Comparison of ENCODE assay signal across 9 mouse cellular contexts in the genomic region with DNA sequence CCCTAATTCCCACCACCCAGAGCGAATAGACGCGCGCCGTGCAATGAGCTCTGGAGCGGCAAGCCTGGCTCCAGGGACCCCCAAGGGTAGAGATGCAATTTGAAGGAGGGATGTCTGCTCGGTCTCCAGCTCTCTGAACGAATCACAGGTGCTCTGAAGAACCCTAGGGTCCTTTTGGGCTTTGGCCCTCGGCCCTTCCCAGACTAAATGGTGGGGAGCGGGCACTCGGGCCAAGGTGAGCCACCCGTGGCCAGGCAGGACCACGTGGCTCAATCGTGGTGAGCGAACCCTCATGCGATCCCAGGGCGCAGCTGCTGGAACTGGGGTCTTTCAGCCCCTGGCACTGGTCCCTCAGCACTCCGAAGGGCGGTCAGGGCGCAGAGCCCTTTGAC. TPM values are rescaled to one million over a fixed set of nuclear protein-coding genes. Genes with fewer than 3 reads are reported as not detected.
DNase-seq lines count a peak whose midpoint lies in the region; ATAC-seq and TF ChIP-seq lines count a peak whose summit lies in the region.
"Had no signal": no experiment of that assay in that cellular context is flagged by ENCODE, and none has a peak within 500 bp of the region (broad histone marks: within the 10 kb centered on the region; RNA-seq: fewer than 3 reads in every experiment).

No protein-coding gene starts in this region.

- peak overlapping the region; percentile 24 for H3K9ac ChIP-seq in hindbrain, embryonic 11.5 days (ENCODE audit: low read depth, low read length)
- no peak overlapping the region for H3K9ac ChIP-seq in lung, postnatal 0 days (replicated peaks; ENCODE audit: low read depth)

- H3K36me3 ChIP-seq in hindbrain, embryonic 11.5 days (ENCODE audit: control insufficient read depth, insufficient read depth, low read length), result no peaks in the 10 kb centered on the region
- no peaks in the 10 kb centered on the region for H3K36me3 ChIP-seq in lung, postnatal 0 days (ENCODE audit: insufficient read depth, low read length)

- peaks cover 16% of the 10 kb centered on the region for H3K4me1 ChIP-seq in hindbrain, embryonic 11.5 days (replicated peaks; ENCODE audit: control insufficient read depth, insufficient read depth, low read length)
- peaks cover 23% of the 10 kb centered on the region for H3K4me1 ChIP-seq in lung, postnatal 0 days (ENCODE audit: insufficient read depth, low read depth, low read length)

- H3K4me3 ChIP-seq in hindbrain, embryonic 11.5 days (ENCODE audit: low read depth, low read length), result peak overlapping the region; percentile 37
- peak overlapping the region; percentile 46; the same call in 1 of the 2 replicates for H3K4me3 ChIP-seq in lung, postnatal 0 days (ENCODE audit: low read depth, low read length)

- no peak for TF ChIP-seq EP300 in lung, postnatal 0 days (IDR thresholded peaks at IDR 0.05)

- peak; percentile 14 for DNase-seq in adrenal gland, postnatal 14 days
- DNase-seq in adrenal gland, adult 2 months, result no peak
- DNase-seq in ES-CJ7 (ENCODE audit: low read depth, low spot score), result peak; percentile 61
- no peak for DNase-seq in hindbrain, embryonic 11.5 days (ENCODE audit: low spot score)
- no peak for DNase-seq in lung, postnatal 0 days (ENCODE audit: low spot score)
- DNase-seq in left cerebral cortex, postnatal 4 days, result no peak
- no peak for DNase-seq in left cerebral cortex, adult 8-10 months (ENCODE audit: low spot score in 2 of 2)
- DNase-seq in urinary bladder, postnatal 36 days (ENCODE audit: low spot score in 2 of 2), result no peak

- H3K27me3 ChIP-seq in hindbrain, embryonic 11.5 days (ENCODE audit: control insufficient read depth, insufficient read depth, low read length), result peaks cover 14% of the 10 kb centered on the region
- H3K27me3 ChIP-seq in lung, postnatal 0 days (replicated peaks; ENCODE audit: insufficient read depth, low read length), result no peaks in the 10 kb centered on the region

- peak overlapping the region; percentile 91 for H3K4me2 ChIP-seq in hindbrain, embryonic 11.5 days (replicated peaks; ENCODE audit: low read depth, low read length)
- peak overlapping the region; percentile 97 for H3K4me2 ChIP-seq in lung, postnatal 0 days (replicated peaks; ENCODE audit: low read depth, low read length)

- TF ChIP-seq CTCF in lung, postnatal 0 days (IDR thresholded peaks at IDR 0.05), result no peak

- intact Hi-C loops in left cerebral cortex, postnatal 4 days (cut with DNase I), result no loop called here

- 1% methylated on average over 20 of the region's 20 CpGs for WGBS in hindbrain, embryonic 11.5 days
- WGBS in lung, postnatal 0 days, result 5% methylated on average over 20 of the region's 20 CpGs

- ATAC-seq in hindbrain, embryonic 11.5 days (ENCODE audit: low FRiP score), result no peak
- ATAC-seq in lung, postnatal 0 days, result no peak

- no peaks in the 10 kb centered on the region for H3K9me3 ChIP-seq in hindbrain, embryonic 11.5 days (ENCODE audit: control insufficient read depth, low read length)
- no peaks in the 10 kb centered on the region for H3K9me3 ChIP-seq in lung, postnatal 0 days (ENCODE audit: low read length)

- peak overlapping the region; percentile 42; the same call in 1 of the 2 replicates for H3K27ac ChIP-seq in hindbrain, embryonic 11.5 days (ENCODE audit: low read depth, low read length)
- H3K27ac ChIP-seq in lung, postnatal 0 days (ENCODE audit: low read length), result no peak overlapping the region

RNA-seq across cellular contexts. Expression of a gene that starts 3.0 kb away (rescaled TPM):
- 95.5 and 104 TPM in 2 replicates for total RNA-seq in adrenal gland, postnatal 14 days (2021)
- 100 to 1,000 TPM; 105 to 244 TPM for total RNA-seq in adrenal gland, adult 2 months (2021)
- 115 and 133 TPM in 2 replicates for polyA plus RNA-seq in adrenal gland, adult 2 months (2012; rRNA removed)
- 185 and 200 TPM in 2 replicates for polyA plus RNA-seq in hindbrain, embryonic 11.5 days (2014; fragmentation: Nextera tagmentation; extraction: Ambion mirVana)
- 68.4 and 75.5 TPM in 2 replicates for polyA plus RNA-seq in lung, postnatal 0 days (2015; fragmentation: Nextera tagmentation; extraction: Ambion mirVana)
- 10 to 100 TPM; 27.5 to 30.5 TPM for total RNA-seq in left cerebral cortex, postnatal 4 days (2021)
- 10 to 100 TPM; 38.1 to 47.4 (median 43.6) TPM for total RNA-seq in left cerebral cortex, adult 8-10 months (2022)

RNA-seq across cellular contexts. Expression of a gene that starts 27.8 kb away (rescaled TPM):
- total RNA-seq in adrenal gland, postnatal 14 days (2021), result 24.1 and 33.2 TPM in 2 replicates
- 10 to 100 TPM; 20.5 to 27.0 TPM for total RNA-seq in adrenal gland, adult 2 months (2021)
- 7.8 and 9.5 TPM in 2 replicates for polyA plus RNA-seq in adrenal gland, adult 2 months (2012; rRNA removed)
- 27.3 and 28.9 TPM in 2 replicates for polyA plus RNA-seq in hindbrain, embryonic 11.5 days (2014; fragmentation: Nextera tagmentation; extraction: Ambion mirVana)
- 20.3 and 23.3 TPM in 2 replicates for polyA plus RNA-seq in lung, postnatal 0 days (2015; fragmentation: Nextera tagmentation; extraction: Ambion mirVana)
- total RNA-seq in left cerebral cortex, postnatal 4 days (2021), result 10 to 100 TPM; 33.5 to 36.0 TPM
- total RNA-seq in left cerebral cortex, adult 8-10 months (2022), result 10 to 100 TPM; 23.4 to 30.7 (median 24.9) TPM

RNA-seq across cellular contexts. Expression of a gene that starts 46.4 kb away (rescaled TPM):
- not detected in 2 replicates for total RNA-seq in adrenal gland, postnatal 14 days (2021)
- under 1 TPM in 1 of 2 experiments, not detected in 1; 0.14 TPM for total RNA-seq in adrenal gland, adult 2 months (2021)
- 0.07 TPM in 1 of 2 replicates, not detected in the other for polyA plus RNA-seq in adrenal gland, adult 2 months (2012; rRNA removed)
- 60.2 and 68.2 TPM in 2 replicates for polyA plus RNA-seq in hindbrain, embryonic 11.5 days (2014; fragmentation: Nextera tagmentation; extraction: Ambion mirVana)
- not detected in 2 replicates for polyA plus RNA-seq in lung, postnatal 0 days (2015; fragmentation: Nextera tagmentation; extraction: Ambion mirVana)
- under 1 TPM; 0.26 to 0.62 TPM for total RNA-seq in left cerebral cortex, postnatal 4 days (2021)
- total RNA-seq in left cerebral cortex, adult 8-10 months (2022), result not detected
- total RNA-seq: common myeloid progenitor, adult 5-6 weeks had no signal

Comparison
In these comparisons a context has a peak if more than half of its experiments do, and no peak if none do; other contexts are left out.
1. DNase-seq: peak in adrenal gland, postnatal 14 days (single experiment) and ES-CJ7 (single experiment); none in adrenal gland, adult 2 months (single experiment), hindbrain, embryonic 11.5 days (single experiment), lung, postnatal 0 days (single experiment), left cerebral cortex, postnatal 4 days (single experiment), left cerebral cortex, adult 8-10 months (0 of 2) and urinary bladder, postnatal 36 days (0 of 2).